Mouse (Mus musculus): ENCODE measurements around the gene Negr1. TPM values are rescaled to one million over a fixed set of nuclear protein-coding genes. Genes with fewer than 3 reads are reported as not detected.

The Negr1 gene
- total RNA-seq, 2 experiments from 2014 or later = 1.2 to 1.7 TPM

DNA sequence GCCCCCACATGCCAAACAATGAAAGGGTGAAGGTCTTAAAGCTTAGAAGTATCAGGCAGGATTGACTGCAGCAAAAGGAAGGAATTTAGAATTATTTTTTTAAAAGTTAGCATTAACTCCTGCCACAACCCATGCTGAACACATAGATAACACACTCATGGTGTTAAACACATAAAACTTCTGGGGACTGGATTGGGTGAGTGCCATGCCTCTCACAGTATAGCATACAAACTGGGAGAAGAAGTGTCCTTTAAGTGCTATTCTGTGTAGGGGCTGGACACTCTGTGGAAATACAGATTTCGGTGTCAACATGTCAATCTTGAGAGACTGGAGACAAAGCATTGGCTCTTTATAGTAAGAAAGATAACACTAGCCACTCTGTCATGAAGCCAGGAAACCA, 519.0 kb downstream of the Negr1 start:
- intact Hi-C loops (cut with DNase I; ENCODE audit: low total_unique reads) = no loop called here
- no peak for DNase-seq

DNA sequence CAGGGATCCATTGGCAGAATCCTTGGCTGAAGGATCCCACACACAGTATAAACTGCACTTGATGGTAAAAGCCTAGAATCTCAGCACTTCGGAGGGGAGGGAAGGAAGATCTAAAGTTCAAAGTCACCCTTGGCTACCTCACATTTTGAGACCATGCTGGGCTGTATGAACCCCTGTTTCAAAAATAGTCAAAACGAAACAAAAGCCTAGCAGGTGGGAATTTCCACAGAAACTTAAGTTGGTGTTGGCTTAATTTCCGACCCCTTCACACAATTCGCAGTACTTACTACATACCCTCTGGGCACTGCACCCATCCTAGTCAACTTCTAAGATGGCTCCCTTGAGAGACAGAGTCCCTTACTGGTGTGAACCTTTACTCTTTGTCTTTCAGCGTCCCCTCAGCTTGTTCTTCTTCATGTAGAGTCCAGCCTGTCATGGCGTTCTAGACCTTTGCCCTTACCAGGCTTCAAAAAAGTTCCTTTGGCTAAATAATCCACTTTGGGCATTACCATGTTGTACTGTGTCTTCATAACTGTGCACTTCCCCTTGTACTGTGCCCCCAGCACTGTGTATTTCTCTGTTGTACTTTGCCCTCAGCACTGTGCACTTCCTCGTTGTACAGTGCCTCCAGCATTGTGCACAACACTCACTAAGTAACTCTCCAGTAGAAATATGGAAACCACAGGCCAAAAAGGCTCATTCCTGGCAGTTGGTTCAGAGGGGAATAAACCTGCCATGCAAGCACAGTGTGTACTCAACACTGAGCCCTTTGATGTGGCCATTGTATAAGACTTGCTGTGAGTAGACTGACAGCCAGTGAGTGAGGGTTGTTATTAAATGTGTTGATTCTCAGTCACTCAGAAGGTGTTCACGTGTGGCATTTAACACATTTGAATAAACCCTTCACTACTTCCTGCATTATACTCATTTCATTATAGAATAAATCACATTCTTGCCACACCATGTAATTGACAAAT, 521.5 kb downstream of the Negr1 start:
- intact Hi-C loops (cut with DNase I; ENCODE audit: low total_unique reads) = no loop called here
- DNase-seq = no peak

DNA sequence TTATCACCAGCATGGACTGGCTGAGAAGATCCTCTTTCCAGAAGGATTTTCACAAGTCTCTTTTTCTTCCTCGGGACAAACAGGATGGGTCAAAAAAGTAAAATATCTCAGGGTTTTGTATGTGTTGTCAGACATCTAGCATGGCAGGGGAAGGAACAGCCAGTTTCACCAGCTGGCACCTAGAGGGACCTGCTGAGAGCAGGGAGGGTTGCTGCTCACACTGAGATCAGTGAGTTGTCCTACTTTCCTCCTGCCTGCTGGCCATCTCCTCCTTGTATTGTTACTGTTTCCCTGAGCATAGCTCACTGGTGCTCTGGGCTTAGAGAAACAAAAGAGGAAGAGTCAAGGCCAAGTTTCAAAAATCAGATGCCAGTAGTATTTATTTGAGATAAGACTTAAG, 523.6 kb downstream of the Negr1 start:
- DNase-seq = no peak
- intact Hi-C loops (cut with DNase I; ENCODE audit: low total_unique reads) = no loop called here

DNA sequence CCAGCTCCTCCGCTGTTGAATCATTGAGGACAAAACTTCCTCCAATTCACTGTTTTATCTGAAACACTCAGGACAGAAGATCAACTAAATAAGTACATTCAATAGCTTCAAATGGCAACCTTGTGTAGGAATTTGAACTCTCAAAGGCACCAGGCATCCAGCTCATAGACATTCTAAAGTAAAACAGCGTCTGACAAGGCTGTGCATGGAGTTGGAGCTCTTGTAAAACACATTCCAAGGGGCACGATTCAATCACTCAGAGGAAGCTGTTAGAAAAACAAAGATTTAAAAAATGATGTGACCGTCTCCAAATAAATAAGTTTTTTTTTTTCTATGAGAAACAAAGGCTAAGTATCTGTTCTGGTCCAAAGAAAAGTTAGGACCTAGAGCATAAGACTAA, 528.5 kb downstream of the Negr1 start:
- intact Hi-C loops (cut with DNase I; ENCODE audit: low total_unique reads) = no loop called here
- no peak for DNase-seq

DNA sequence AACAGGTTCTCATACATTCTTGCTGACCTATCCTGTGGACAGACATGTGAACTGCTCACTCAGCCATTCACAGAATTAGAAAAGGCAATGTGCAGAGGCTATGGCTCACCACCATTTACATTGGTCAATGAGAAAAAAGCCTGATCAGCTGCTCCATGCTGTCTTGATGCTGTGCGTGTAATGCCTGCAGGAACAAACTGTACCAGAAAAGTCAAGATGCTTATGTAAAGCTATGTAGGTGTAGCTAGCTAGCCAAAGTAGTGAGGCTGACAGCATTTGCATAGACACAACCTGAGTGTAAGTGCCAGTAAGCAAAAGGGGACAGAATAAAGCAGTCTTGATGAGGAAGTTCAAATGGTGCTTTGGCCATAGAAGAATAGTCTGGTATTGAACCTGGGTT, 534.7 kb downstream of the Negr1 start:
- intact Hi-C loops (cut with DNase I; ENCODE audit: low total_unique reads) = no loop called here
- DNase-seq = no peak

DNA sequence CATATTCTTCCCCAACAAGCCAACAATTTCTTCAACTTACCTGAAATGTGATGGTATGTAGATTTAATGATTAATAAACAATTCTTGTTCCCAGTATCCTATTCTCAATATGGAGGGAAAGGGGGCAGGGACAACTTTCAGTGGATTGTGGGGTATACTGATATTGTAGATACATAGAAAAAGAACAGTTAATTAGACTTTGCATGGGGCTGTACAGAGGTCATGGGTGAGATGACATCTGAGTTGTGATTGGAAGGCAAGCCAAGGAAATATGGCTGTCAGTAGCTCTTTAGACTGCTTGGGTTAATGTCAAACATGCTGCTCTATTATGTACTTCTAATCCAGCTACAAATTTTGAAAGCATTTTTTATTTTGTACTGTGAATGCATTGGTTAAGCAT, 535.9 kb downstream of the Negr1 start:
- intact Hi-C loops (cut with DNase I; ENCODE audit: low total_unique reads) = no loop called here
- no peak for DNase-seq

DNA sequence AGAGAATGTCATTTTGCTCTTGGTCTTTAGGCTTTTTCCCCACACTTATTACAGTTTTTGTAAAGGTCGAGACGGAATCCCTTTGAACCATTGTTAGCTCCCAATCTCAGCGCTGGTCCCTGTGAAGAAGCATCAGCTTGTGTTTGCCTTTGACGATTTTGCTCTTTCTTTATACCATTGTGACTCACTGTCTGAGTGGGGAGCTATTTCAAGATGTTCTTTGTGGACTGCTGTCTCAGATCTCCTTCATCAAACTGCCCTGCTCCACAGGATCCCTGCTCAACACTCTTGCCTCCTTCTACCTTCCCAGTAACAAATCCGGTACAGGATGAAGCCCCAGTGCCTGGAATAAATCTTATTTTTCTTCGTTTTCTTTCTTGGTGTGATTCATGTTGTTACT, 536.8 kb downstream of the Negr1 start:
- intact Hi-C loops (cut with DNase I; ENCODE audit: low total_unique reads) = no loop called here
- DNase-seq = no peak

DNA sequence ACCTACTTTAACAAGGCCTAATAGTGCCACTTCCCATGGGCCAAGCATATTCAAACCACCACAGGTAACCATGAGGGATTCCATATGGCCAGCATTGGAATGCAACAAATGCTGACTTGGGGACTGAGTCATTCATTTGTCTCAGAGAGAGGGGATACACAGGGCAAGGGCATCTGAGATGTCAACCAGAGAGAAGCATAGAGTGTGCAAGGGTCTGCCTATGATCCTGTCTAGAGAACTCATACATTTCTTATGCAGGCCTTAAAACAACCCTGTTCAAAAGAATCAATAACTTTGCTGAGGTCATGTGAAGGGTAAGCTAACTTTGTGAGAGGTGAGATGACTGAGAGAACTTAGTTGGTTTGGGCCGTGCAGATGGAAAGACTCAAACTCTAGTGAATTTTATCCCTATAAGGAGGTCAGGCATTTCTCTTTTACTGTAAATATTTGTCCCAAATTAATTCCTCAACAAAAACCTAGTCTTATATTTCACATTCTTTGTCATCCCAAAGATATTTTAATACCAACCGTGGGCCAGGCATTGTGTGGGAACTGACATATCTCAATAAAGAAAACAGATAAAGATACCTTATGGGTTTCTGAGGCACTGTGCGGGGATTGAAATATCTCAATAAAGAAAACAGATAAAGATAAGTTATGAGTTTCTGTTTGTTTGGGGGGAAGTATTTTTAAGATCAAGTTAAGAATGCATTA, 543.4 kb downstream of the Negr1 start:
- intact Hi-C loops (cut with DNase I; ENCODE audit: low total_unique reads) = no loop called here
- DNase-seq = no peak

DNA sequence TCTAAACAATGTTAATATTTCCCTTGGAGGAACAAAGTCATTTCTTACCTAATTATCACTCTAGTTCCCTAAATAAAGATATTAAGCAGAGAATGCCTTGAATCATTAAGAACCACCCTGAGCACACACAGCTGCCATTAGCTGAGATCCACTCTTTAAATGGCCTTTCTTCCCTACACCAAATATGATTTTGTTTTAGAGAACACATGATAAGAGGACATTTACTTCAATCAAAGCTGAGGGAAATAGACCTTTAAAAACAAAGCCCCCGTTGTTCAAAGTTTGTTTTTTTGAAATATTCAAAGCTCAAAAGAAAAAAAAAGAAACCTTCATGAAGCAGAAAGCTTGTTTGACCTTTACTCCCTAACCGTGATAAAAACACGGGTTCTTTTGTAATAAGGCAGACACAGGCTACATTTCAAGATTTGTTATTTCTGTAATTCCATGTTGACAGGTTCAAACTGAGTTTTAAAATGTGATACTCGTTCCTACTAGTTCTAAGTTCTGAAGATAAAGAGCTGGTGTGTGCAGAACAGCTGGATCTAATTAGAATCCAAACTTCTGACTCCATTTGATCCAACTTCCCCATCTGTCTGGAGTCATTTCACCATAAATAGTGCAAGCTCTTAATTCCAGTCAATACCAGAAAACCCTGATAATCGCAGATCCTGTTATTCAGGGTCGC, 544.1 kb downstream of the Negr1 start:
- DNase-seq = no peak
- intact Hi-C loops (cut with DNase I; ENCODE audit: low total_unique reads) = no loop called here

DNA sequence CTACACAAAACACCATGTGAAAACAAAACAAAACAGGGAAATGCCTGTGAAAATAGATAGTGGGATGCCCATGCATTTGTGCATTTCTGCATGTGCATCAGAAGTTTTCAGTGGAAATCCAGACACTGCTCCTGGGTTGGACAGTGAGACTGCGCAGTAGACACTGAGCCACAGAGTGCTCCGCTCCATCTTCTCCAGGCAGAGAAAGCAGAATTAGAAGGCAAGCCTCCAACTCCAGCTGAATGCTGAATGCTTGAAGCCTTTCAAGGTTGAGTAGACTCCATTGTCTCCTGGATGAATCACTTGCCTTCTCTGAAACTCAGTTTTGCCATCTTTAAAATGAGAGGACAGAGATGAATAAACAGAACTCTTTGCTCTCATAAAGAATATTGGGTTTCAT, 546.6 kb downstream of the Negr1 start:
- intact Hi-C loops (cut with DNase I; ENCODE audit: low total_unique reads) = no loop called here
- no peak for DNase-seq

DNA sequence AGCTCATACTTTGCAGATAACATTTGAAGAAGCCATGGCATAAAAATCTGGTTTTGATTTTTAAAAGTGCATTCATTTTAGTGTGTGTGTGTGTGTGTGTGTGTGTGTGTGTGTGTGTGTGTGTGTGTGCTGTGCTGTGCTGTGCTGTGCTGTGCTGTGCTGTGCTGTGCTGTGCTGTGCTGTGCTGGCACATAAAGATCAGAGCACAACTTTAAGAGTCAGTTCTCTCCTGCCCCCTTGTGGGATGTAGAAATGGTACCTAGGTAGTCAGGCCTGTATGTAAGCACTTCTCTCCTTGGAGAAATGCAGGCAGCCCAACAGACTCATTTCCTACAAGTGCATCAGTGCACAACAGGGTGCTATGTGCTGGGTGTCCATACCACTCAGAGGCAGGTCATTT, 547.7 kb downstream of the Negr1 start:
- no peak for DNase-seq
- intact Hi-C loops (cut with DNase I; ENCODE audit: low total_unique reads) = no loop called here

DNA sequence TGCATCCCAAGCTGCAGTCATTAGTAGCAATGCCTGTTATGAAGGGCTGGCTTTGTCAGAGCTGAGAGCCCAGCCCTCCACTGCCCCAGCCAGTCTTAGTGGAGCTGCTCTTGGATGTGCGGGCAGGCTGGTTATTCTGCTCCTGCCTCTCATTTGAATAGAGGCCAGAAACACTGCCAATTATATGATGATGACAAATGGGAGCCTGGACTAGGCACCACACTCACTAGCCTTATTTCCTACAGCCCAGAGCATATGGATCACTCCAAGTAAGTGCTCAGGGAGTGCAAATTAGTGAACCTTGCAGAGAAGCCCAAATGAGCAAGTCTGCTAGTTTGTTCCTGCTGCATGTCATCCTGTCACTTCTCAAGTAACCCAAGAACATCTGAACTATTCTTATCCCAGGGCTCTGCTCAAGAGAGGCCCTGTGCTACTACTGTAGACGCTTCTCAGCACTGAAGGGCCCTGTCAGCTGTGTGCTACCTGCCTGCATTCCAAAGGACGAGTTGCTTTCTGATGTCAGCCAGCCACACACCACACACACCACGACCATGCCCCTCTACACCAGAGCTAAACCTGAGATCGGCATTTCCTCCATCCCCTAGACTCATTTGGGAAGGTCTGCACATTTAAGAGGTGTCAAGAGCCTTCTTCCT, 553.6 kb downstream of the Negr1 start:
- intact Hi-C loops (cut with DNase I; ENCODE audit: low total_unique reads) = no loop called here
- no peak for DNase-seq

DNA sequence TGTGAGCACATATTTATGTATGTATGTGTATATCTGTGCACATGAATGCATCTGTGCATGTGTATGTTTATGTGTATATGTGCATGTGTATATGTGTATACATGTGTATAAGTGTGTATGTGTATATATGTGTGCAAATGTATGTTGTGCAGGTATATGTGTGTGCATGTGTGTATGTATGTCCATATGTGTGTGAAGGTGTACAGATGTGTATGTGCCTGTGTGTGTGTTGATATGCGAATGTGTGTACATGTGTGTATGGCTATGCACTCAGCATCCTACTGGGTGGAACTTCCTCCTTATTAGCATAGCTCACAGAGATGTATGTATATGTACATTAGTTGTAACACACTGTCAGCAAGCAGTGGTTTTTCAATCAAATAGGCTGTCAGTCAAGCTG, 554.4 kb downstream of the Negr1 start:
- intact Hi-C loops (cut with DNase I; ENCODE audit: low total_unique reads) = no loop called here
- no peak for DNase-seq

DNA sequence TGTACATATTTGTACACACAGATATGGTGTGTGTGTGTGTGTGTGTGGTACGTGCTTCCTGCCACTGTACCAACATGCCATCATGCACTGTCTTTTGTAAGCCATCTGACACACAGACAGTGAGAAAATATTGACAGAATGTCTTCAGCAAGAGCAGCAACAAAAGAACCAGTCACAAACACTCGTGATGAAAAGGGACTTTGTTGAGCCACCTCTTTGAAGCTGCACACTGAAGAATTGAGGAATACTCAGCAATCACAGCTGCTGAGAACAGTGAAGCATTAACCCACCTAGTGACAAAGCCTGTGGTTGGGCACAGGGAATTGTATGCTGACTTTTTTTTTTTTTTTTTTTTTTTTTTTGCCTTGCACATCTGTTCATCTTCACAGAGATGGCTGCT, 558.3 kb downstream of the Negr1 start:
- intact Hi-C loops (cut with DNase I; ENCODE audit: low total_unique reads) = no loop called here
- no peak for DNase-seq

DNA sequence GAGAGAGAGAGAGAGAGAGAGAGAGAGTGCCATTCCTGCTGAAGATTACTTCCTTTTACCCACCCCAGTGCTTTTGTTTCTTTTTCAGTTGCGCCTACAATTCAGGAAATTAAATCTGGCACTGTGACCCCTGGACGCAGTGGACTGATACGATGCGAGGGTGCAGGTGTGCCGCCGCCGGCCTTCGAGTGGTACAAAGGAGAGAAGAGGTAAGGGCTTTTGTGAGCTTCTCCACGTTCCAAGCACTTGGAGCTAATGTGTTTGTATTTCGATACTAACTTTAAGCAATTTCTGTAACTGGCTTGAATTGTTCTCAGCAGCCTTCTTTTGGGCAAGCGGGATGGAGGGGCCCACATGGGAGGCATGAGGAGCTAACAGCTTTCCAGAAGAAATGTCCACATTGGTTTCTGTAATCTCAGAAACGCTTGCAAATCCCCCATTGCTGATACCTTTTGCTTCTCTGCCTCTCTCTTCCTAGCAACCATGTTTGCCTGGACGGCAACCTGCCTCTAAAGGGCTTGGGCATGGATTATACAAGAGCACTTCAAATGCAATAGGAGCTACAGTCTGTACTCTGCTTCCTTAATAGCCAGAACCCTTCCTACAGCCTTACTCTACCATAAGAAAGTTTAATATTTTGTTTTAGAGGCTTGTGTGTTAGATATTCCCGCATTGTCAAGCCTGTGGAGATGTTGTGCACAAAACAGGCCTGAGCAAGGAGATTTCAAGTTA, 584.7 kb downstream of the Negr1 start:
- intact Hi-C loops (cut with DNase I; ENCODE audit: low total_unique reads) = no loop called here
- no peak for DNase-seq

DNA sequence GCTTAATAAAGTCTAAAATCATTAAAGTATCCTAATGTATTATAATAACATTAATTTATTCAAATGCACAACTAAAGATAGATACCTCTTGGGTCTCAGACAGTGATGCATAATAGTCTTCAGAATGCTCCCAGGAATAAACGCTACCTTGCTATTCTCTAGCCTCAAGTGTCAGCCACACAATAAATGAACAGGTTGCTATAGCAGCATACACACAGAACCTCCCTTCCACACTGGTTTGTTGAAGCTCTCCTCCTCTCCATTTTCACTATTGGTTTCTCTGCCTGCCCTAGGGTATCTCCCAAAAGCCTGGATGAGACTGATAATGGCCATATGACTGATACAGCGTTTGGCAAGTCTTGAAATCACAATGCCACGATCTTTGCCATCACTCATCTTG, 593.3 kb downstream of the Negr1 start:
- DNase-seq = no peak
- intact Hi-C loops (cut with DNase I; ENCODE audit: low total_unique reads) = no loop called here

DNA sequence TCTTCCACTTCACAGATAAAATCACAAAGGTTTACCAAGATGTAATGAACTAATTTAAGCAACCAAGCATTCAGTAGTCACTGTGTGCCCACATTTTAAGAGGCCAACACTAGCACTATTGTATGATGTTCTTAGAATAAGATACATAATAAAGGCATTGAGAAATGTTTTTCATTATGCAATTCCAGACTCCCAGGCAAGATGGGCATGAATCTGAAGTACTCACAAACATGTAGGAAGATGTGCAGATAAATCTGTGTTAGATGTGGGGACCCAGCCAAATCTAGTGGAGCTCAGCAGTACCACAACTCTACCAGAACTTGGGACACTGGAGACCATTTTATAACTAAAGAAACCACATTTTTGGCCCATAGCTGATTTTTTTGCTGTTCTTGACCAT, 593.9 kb downstream of the Negr1 start:
- DNase-seq = no peak
- intact Hi-C loops (cut with DNase I; ENCODE audit: low total_unique reads) = no loop called here

DNA sequence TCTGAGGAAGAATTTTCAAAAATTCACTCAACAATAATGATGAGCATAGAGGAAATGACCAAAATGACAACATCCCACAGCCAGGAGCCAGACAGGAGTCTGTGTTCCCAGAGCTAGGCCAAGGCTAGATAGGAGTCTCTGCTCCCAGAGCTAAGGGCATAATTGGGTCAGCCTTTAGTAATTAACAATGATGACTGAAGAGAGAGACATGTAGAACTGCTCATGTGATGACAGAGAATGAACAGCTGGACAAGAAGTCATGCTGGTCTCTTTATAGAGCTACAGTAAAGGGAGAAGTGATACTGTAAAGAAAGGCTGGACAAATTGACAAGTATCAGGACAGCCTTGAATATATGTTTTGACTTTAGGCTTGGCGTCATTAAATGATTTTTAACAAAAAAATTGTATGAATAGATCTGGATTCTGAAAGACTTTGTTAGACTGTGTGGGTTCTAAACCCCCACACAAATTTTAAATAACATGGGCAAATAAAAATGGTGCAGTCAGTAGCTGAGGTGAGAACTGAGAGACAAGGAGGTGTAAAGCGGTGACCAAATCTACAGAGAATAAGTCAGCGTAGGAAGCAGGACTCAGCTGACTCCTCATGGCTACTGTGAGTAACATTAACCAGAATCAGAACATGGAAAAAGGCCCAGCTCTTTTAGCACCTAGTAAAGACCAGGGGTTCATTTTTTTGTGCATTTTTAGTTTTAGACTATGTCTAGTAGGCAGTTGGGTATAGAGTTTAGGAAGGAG, 603.4 kb downstream of the Negr1 start:
- no peak for DNase-seq
- intact Hi-C loops (cut with DNase I; ENCODE audit: low total_unique reads) = no loop called here

DNA sequence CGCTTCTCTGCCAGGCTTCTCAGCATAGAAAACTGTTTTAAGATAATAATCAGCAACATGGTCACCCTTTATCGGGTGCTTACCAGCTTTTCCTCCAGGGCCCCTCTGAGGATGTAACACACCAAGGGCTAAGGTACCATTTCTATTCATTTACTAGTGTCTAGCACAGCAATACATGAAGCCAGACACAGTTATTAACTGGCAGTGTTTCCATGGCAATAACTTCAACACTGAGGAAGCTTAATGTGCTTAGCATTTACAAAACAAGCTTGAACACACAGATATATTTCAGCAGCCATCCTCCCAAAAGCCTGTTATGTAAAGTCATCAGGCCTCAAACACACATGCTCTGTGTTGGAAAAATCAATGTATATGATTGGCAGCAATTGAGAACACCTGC, 620.4 kb downstream of the Negr1 start:
- DNase-seq = no peak
- intact Hi-C loops (cut with DNase I; ENCODE audit: low total_unique reads) = no loop called here

Measured in gastrocnemius, postnatal 14 days (tissue).